Mouse (Mus musculus): ENCODE measurements at regions not wholly inside any gene's neighbourhood (a gene's known extent, or its start where the extent isn't known, plus 50 kb on each side); places are given as distances from the start of the nearest gene placed in this dataset.

DNA sequence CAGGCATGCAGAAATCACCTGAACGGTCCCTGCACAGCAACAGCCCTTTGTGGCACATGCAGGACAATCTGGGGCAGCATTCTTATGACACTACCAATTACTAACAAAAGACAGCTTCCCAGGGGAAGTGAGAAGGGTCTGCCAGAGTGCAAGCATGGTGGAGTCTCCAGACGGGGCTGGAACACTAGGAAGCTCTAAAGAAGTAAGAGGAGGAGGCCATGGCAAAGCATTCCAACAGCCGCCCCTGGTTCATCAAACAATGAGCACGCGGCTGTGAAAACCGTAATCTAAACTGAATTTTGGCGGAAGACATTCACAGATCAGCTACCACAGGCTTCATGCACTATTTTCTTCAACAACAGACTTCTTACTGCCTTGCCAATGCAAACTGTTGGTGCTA is 109.0 kb downstream of the Dll1 start:
- TF ChIP-seq SIN3A (IDR thresholded peaks at IDR 0.05; ENCODE audit: low read length): no peak
- TF ChIP-seq NRF1 (IDR thresholded peaks at IDR 0.05; ENCODE audit: low read depth, low read length): no peak
- TF ChIP-seq TCF12 (IDR thresholded peaks at IDR 0.05; ENCODE audit: low read depth, low read length): no peak
- TF ChIP-seq RCOR1 (conservative IDR thresholded peaks at IDR 0.05; ENCODE audit: low read depth, low read length): no peak
- no peak for TF ChIP-seq SMC3 (IDR thresholded peaks at IDR 0.05; ENCODE audit: low read depth, low read length)
- no peak for TF ChIP-seq POLR2A (IDR thresholded peaks at IDR 0.05; ENCODE audit: low read depth, low read length)
- TF ChIP-seq E2F4 (IDR thresholded peaks at IDR 0.05; ENCODE audit: insufficient replicate concordance, low read depth, low read length): no peak
- TF ChIP-seq ELF1 (IDR thresholded peaks at IDR 0.05; ENCODE audit: low read depth, low read length): no peak
- TF ChIP-seq ZNF384 (IDR thresholded peaks at IDR 0.05; ENCODE audit: low read depth, low read length): no peak

Measured in CH12.LX (cell line).